Mouse (Mus musculus) kidney, adult 2 months (tissue): ENCODE data around the gene Gdpd5.

ENCODE experiments used
- CTCF ChIP-seq: fragments of 200-500 bp; conservative IDR thresholded peaks from 2 replicates; pipeline ENCODE4 v1.5.1; 2011; ENCODE audit warnings: low read depth, mild to moderate bottlenecking, control low read depth, low read length, moderate library complexity, mixed read lengths; ENCODE audit not compliant: insufficient read depth, insufficient read length
- POLR2A ChIP-seq: fragments of 200-500 bp; IDR thresholded peaks from one replicate; pipeline ENCODE4 v1.6.1; 2011; ENCODE audit warnings: low read depth, low read length, control low read depth

- TF ChIP-seq CTCF: no peak
- TF ChIP-seq POLR2A: no peak
Observed at GRCm38 (mm10) chr7:99387356-99387755, 6.1 kb downstream of the Gdpd5 start.
